Mouse (Mus musculus) inflammation-experienced regulatory T-cells, adult 16 weeks (primary cell): ENCODE data around the gene Golt1b. TPM values are rescaled to one million over a fixed set of nuclear protein-coding genes. Genes with fewer than 3 reads are reported as not detected.

Experiments
- polyA plus RNA-seq: library from polyadenylated mRNA; unstranded; fragments of 100-300 nt; shearing (Covaris generic); gene quantifications from one replicate; pipeline ENCODE4 v1.2.1, GENCODE M21; 2017

Golt1b gene
- polyA plus RNA-seq, result 30.7 TPM

GRCm38 (mm10) chr6:142387011-142387754 lies at the start of gene Golt1b, which contains the start of gene Recql:
Gene Golt1b (plus strand): TSS chr6:142387221.
Gene Recql (minus strand): TSS chr6:142387087.

GRCm38 (mm10) chr6:142345440-142346038 lies 41.5 kb upstream of the Golt1b start, which contains the start of gene Pyroxd1:
Gene Pyroxd1 (plus strand): TSS chr6:142345654.

DNA sequence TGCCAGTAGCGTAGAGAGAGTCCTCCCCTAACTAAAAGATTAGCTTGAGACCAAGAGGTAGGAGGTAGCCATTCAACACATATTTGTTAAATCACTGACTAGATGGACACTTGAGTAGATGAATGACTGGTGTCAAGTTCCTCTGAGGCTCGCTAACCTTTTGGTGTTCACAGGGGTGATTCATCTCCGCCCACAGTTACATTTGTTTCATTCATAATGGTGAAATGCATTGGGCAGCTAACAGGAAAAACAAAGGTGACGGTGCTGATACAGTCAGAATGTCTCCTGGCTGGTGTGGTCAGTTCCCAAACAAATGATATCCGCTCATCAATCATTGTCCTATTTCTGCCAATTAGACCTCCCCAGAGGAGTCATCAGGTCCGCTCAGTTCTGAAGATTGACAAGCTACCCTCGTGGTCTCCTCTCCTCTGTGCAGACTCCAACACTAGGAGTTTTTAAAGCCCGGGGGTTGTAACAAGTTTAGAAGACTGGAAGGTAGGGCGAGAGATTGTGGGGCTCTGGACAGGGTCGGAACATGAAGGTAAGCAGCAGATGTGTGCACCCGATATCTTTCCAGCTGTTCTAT lies 26.0 kb downstream of the Golt1b start, which contains the start of gene Spx:
Gene Spx, plus strand, starts transcription at position 536 of the 586 bp plus-strand sequence.

Other genes starting within 250 kb of the Golt1b start
- gene Slco1a6, start 178.7 kb upstream of the Golt1b start, polyA plus RNA-seq, result not detected
- gene Iapp, start 88.8 kb upstream of the Golt1b start, polyA plus RNA-seq, result not detected
- gene Slco1a5, start 64.2 kb upstream of the Golt1b start, polyA plus RNA-seq, result not detected
- gene Pyroxd1, start 41.6 kb upstream of the Golt1b start, polyA plus RNA-seq, result 27.7 TPM
- 52.7 TPM for gene Recql, start 134 bp upstream of the Golt1b start, polyA plus RNA-seq
- gene Spx, start 26.2 kb downstream of the Golt1b start, polyA plus RNA-seq, result 0.39 TPM
- not detected for gene Gys2, start 85.9 kb downstream of the Golt1b start, polyA plus RNA-seq
- 158 TPM for gene Ldhb, start 120.7 kb downstream of the Golt1b start, polyA plus RNA-seq
- 0.12 TPM for gene Kcnj8, start 184.4 kb downstream of the Golt1b start, polyA plus RNA-seq